Mouse (Mus musculus): ENCODE measurements around the gene Fam240a. TPM values are rescaled to one million over a fixed set of nuclear protein-coding genes. Genes with fewer than 3 reads are reported as not detected.

Gene Fam240a
- total and polyA plus RNA-seq, 2 experiments from 2014 or later, result 0.58 TPM; not detected in 1

GRCm38 (mm10) chr9:110907838-110908630, 8.6 kb downstream of the Fam240a start:
- no peak for ATAC-seq
- 86% methylated on average over 4 of the region's 4 CpGs for WGBS
- no peaks in the 10 kb centered on the region for H3K9me3 ChIP-seq (ENCODE audit: low read length)

GRCm38 (mm10) chr9:110907201-110907837, 9.3 kb downstream of the Fam240a start:
- Histone ChIP-seq H3K27me3 (ENCODE audit: insufficient read depth, low read length) (no peaks in the 10 kb centered on the region), H3K36me3 (ENCODE audit: insufficient read depth) (no peaks in the 10 kb centered on the region), H3K4me2 (ENCODE audit: low read depth) (no peak overlapping the region), H3K27ac (ENCODE audit: low read depth, low read length) (no peak overlapping the region), H3K4me3 (ENCODE audit: low read depth, low read length) (no peak overlapping the region), H3K9me3 (ENCODE audit: low read length) (no peaks in the 10 kb centered on the region), H3K9ac (no peak overlapping the region), H3K4me1 (ENCODE audit: insufficient read depth) (no peaks in the 10 kb centered on the region)
- no peak for TF ChIP-seq CTCF (IDR thresholded peaks at IDR 0.05; ENCODE audit: low read depth)
- no peak for ATAC-seq
- 93% methylated on average over 11 of the region's 11 CpGs for WGBS
- no peak for DNase-seq

More at GRCm38 (mm10) chr9:110907838-110908630, 8.6 kb downstream of the Fam240a start:
- no peak overlapping the region for H3K27ac ChIP-seq (ENCODE audit: low read depth, low read length)
- no peaks in the 10 kb centered on the region for H3K36me3 ChIP-seq (ENCODE audit: insufficient read depth)
- no peaks in the 10 kb centered on the region for H3K27me3 ChIP-seq (ENCODE audit: insufficient read depth, low read length)
- no peaks in the 10 kb centered on the region for H3K4me1 ChIP-seq (ENCODE audit: insufficient read depth)
- TF ChIP-seq CTCF (IDR thresholded peaks at IDR 0.05; ENCODE audit: low read depth), result no peak
- no peak overlapping the region for H3K4me2 ChIP-seq (ENCODE audit: low read depth)
- no peak overlapping the region for H3K4me3 ChIP-seq (ENCODE audit: low read depth, low read length)
- no peak overlapping the region for H3K9ac ChIP-seq
- no peak for DNase-seq

- WGBS, result 65% methylated on average over 4 of the region's 4 CpGs
- TF ChIP-seq CTCF (IDR thresholded peaks at IDR 0.05; ENCODE audit: low read depth), result no peak
- Histone ChIP-seq H3K27me3 (ENCODE audit: insufficient read depth, low read length) (no peaks in the 10 kb centered on the region), H3K36me3 (ENCODE audit: insufficient read depth) (no peaks in the 10 kb centered on the region), H3K9ac (no peak overlapping the region), H3K27ac (ENCODE audit: low read depth, low read length) (no peak overlapping the region), H3K9me3 (ENCODE audit: low read length) (no peaks in the 10 kb centered on the region), H3K4me2 (ENCODE audit: low read depth) (no peak overlapping the region), H3K4me3 (ENCODE audit: low read depth, low read length) (no peak overlapping the region), H3K4me1 (ENCODE audit: insufficient read depth) (no peaks in the 10 kb centered on the region)
- ATAC-seq (peak; percentile 34; the same call in 1 of the 2 replicates), DNase-seq (peak; percentile 43)
These were observed 14.4 kb downstream of the Fam240a start for GRCm38 (mm10) chr9:110902271-110902670.

GRCm38 (mm10) chr9:110901204-110901603, 15.5 kb downstream of the Fam240a start:
- TF ChIP-seq CTCF (IDR thresholded peaks at IDR 0.05; ENCODE audit: low read depth), result no peak
- Histone ChIP-seq H3K4me1 (ENCODE audit: insufficient read depth) (no peaks in the 10 kb centered on the region), H3K27ac (ENCODE audit: low read depth, low read length) (no peak overlapping the region), H3K36me3 (ENCODE audit: insufficient read depth) (no peaks in the 10 kb centered on the region), H3K9ac (no peak overlapping the region), H3K27me3 (ENCODE audit: insufficient read depth, low read length) (no peaks in the 10 kb centered on the region), H3K9me3 (ENCODE audit: low read length) (no peaks in the 10 kb centered on the region), H3K4me2 (ENCODE audit: low read depth) (no peak overlapping the region), H3K4me3 (ENCODE audit: low read depth, low read length) (no peak overlapping the region)
- DNase-seq, result no peak
- 75% methylated on average over 6 of the region's 6 CpGs for WGBS
- no peak for ATAC-seq

- H3K27me3 ChIP-seq (ENCODE audit: insufficient read depth, low read length), result no peaks in the 10 kb centered on the region
- TF ChIP-seq CTCF (IDR thresholded peaks at IDR 0.05; ENCODE audit: low read depth), result no peak
- no peaks in the 10 kb centered on the region for H3K9me3 ChIP-seq (ENCODE audit: low read length)
- H3K27ac ChIP-seq (ENCODE audit: low read depth, low read length), result no peak overlapping the region
- H3K4me1 ChIP-seq (ENCODE audit: insufficient read depth), result no peaks in the 10 kb centered on the region
- H3K36me3 ChIP-seq (ENCODE audit: insufficient read depth), result no peaks in the 10 kb centered on the region
- H3K4me2 ChIP-seq (ENCODE audit: low read depth), result no peak overlapping the region
- WGBS, result 56% methylated on average over 10 of the region's 10 CpGs
- H3K4me3 ChIP-seq (ENCODE audit: low read depth, low read length), result no peak overlapping the region
- no peak for DNase-seq
- no peak overlapping the region for H3K9ac ChIP-seq
- ATAC-seq, result no peak
These were observed 17.1 kb downstream of the Fam240a start for GRCm38 (mm10) chr9:110899451-110900008.

DNA sequence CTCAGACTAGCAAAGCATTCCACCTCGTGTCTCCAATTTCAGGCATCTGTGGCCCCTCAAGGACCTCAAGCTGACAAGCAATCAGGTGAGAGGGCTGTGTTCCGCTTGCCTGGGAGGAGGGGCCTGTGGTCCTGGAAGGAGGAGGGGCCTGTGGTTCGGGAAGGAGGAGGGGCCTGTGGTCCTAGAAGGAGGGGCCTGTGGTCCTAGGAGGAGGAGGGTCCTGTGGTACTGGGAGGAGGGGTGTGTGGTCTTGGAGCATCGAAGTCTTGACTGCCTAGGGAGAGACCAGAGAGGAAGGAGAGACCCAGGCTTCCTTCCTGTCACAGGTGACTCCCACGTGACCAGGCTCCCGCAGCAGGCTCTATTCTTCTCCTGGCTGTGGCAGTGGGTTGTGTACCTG, 20.1 kb downstream of the Fam240a start:
- H3K9ac ChIP-seq, result no peak overlapping the region
- ATAC-seq (peak; percentile 38; the same call in 1 of the 2 replicates), DNase-seq (no peak)
- H3K4me3 ChIP-seq (ENCODE audit: low read depth, low read length), result no peak overlapping the region
- H3K9me3 ChIP-seq (ENCODE audit: low read length), result no peaks in the 10 kb centered on the region
- no peaks in the 10 kb centered on the region for H3K4me1 ChIP-seq (ENCODE audit: insufficient read depth)
- 12% methylated on average over 5 of the region's 6 CpGs for WGBS
- H3K27me3 ChIP-seq (ENCODE audit: insufficient read depth, low read length), result no peaks in the 10 kb centered on the region
- no peak overlapping the region for H3K27ac ChIP-seq (ENCODE audit: low read depth, low read length)
- TF ChIP-seq CTCF (IDR thresholded peaks at IDR 0.05; ENCODE audit: low read depth), result no peak
- H3K36me3 ChIP-seq (ENCODE audit: insufficient read depth), result no peaks in the 10 kb centered on the region
- H3K4me2 ChIP-seq (ENCODE audit: low read depth), result 0 out of 2 replicates have a peak overlapping the region, but pooled peaks have one; percentile 19

DNA sequence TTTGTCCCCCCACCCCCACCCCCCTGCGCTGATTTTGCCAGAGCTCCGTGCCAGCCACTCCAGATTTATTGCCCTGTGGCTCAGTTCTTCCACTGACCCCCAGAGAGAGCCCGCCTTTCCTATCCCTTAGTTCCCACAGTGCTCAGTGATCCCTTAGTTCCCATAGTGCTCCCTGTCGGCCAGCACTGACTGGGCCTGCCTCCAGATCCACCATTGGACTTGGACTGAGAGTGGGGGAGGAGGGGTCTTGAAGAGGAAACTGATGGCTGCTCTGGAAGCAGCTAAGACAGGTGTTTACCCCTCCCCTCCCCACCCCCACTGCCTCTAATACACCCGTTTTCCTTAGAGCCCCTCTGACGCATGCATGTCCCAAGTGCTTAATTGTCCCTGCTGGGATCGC, 20.7 kb downstream of the Fam240a start:
- 0 out of 2 replicates have a peak overlapping the region, but pooled peaks have one; percentile 19 for H3K4me2 ChIP-seq (ENCODE audit: low read depth)

More for the DNA sequence above, 20.7 kb downstream of the Fam240a start:
- DNase-seq, result no peak
- H3K36me3 ChIP-seq (ENCODE audit: insufficient read depth), result no peaks in the 10 kb centered on the region
- no peak overlapping the region for H3K4me3 ChIP-seq (ENCODE audit: low read depth, low read length)
- no peaks in the 10 kb centered on the region for H3K9me3 ChIP-seq (ENCODE audit: low read length)
- no peaks in the 10 kb centered on the region for H3K4me1 ChIP-seq (ENCODE audit: insufficient read depth)
- no peak overlapping the region for H3K9ac ChIP-seq
- ATAC-seq, result peak; percentile 23; the same call in 1 of the 2 replicates
- no peaks in the 10 kb centered on the region for H3K27me3 ChIP-seq (ENCODE audit: insufficient read depth, low read length)
- no peak overlapping the region for H3K27ac ChIP-seq (ENCODE audit: low read depth, low read length)
- no peak for TF ChIP-seq CTCF (IDR thresholded peaks at IDR 0.05; ENCODE audit: low read depth)
- 15% methylated on average over 7 of the region's 7 CpGs for WGBS

All from forebrain, postnatal 0 days (tissue).